Mouse (Mus musculus) forebrain, embryonic 10.5 days (tissue): Measurements from ENCODE around the gene Gm20503. TPM values are rescaled to one million over a fixed set of nuclear protein-coding genes. Genes with fewer than 3 reads are reported as not detected.

ENCODE experiments used
- DNase-seq: peaks from one replicate; pipeline ENCODE4 v3.0.0-alpha.2; 2017; ENCODE audit warnings: low spot score; ENCODE audit errors: extremely low spot score
- H3K27ac ChIP-seq: fragments of 300-500 bp; sonication (generic); 2 replicates; pipeline ENCODE4 v1.5.1; 2016; ENCODE audit warnings: mild to moderate bottlenecking
- H3K27me3 ChIP-seq: fragments of 300-500 bp; sonication (generic); 2 replicates; pipeline ENCODE4 v1.6.1; 2016; ENCODE audit warnings: mild to moderate bottlenecking; ENCODE audit not compliant: poor library complexity, severe bottlenecking
- H3K36me3 ChIP-seq: fragments of 300-500 bp; sonication (generic); replicated peaks from 2 replicates; pipeline ENCODE4 v1.6.1; 2016; ENCODE audit warnings: mild to moderate bottlenecking, moderate library complexity
- H3K4me1 ChIP-seq: fragments of 300-500 bp; sonication (generic); 2 replicates; pipeline ENCODE4 v1.6.1; 2016
- H3K4me3 ChIP-seq: fragments of 300-500 bp; sonication (generic); 2 replicates; pipeline ENCODE4 v1.5.1; 2016; ENCODE audit warnings: mild to moderate bottlenecking, moderate library complexity
- H3K9me3 ChIP-seq: fragments of 300-500 bp; sonication (generic); 2 replicates; pipeline ENCODE4 v1.6.1; 2016; ENCODE audit warnings: mild to moderate bottlenecking, moderate library complexity
- WGBS: fragments of 180-500 bp; shearing (Covaris S2); methylation state at CpG from one replicate; pipeline ENCODE4 v1.1.7; 2016; 5-methylcytosine and 5-hydroxymethylcytosine counted together
- polyA plus RNA-seq: library from polyadenylated mRNA; unstranded; fragments of >200 nt; fragmentation: Nextera tagmentation; extraction: Ambion mirVana; gene quantifications from 2 replicates; pipeline ENCODE4 v1.2.1, GENCODE M21; 2016

The Gm20503 gene
- 6.7 and 7.8 TPM in 2 replicates for polyA plus RNA-seq

DNA sequence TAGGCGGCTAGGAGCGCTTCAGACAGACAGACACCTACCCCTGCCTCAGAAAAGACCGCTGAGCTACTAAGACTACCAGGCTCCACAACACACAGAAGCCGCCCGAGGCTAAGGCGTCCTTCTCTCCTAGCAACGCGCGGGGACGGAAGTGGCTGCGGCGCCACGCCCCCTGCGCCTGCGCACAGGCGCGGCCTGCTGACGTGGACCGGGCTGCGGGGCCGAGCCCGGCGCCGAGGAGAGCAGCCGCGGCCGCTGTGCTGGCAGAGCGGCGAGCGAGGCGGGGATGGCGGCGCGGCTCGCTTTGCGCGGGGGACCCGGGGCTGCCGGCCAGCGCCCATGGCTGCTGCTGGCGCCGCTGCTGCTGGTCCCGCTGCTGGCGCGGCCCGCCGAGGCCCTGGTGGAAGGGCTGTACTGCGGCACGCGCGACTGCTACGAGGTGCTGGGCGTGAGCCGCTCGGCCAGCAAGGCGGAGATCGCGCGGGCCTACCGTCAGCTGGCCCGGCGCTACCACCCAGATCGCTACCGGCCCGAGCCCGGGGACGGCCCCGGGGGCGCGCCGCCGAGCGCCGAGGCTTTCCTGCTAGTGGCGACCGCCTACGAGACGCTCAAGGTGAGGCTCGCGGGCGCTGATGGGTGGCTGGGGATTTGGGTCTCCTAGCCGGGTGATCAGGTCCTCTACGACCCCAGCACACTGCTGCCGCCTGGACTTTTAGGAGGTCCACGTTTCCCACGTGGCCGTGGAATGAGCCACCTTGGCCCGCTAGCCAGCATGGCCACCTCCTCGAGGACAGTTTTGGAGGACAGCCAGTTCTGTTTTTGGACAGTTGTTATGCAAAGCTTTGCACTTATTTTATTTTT is at the start of gene Gm20503:
TSS of gene Gm20503 (plus strand) at position 263 of the 858 bp plus-strand sequence.
- Histone ChIP-seq H3K36me3 (no peaks in the 10 kb centered on the region), H3K27ac (peak within 1 kb of the TSS; percentile 93), H3K27me3 (no peaks in the 10 kb centered on the region), H3K4me1 (peaks cover 44% of the 10 kb centered on the region), H3K4me3 (peak within 1 kb of the TSS; percentile 90), H3K9me3 (no peaks in the 10 kb centered on the region)
- peak; percentile 92 for DNase-seq
- under 1% methylated on average over 87 of the region's 89 CpGs for WGBS

DNA sequence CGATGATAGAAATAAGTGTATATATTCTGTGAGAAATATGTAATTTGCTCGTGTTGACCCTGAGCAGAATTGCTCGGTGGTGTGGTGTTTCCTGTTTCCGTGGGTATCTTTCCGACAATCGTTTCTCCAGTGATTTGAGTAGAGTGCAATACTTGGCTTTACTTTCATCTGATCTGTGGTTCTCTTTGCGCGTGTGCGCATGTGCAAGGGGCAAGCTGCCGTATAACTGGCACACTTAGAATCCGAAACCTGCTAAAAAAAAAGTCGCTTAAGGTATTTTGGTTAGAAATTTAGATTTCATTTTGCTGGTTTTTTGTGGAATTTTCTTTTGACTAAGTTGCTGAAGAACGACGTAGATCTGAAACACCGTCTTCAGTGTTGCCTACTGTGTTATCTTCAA is 41.3 kb upstream of the Gm20503 start:
- no peaks in the 10 kb centered on the region for H3K9me3 ChIP-seq
- H3K4me1 ChIP-seq = no peaks in the 10 kb centered on the region
- no peak overlapping the region for H3K4me3 ChIP-seq
- no peak overlapping the region for H3K27ac ChIP-seq
- H3K27me3 ChIP-seq = no peaks in the 10 kb centered on the region
- 94% methylated on average over 15 of the region's 15 CpGs for WGBS
- H3K36me3 ChIP-seq = peaks cover 11% of the 10 kb centered on the region
- DNase-seq = no peak

DNA sequence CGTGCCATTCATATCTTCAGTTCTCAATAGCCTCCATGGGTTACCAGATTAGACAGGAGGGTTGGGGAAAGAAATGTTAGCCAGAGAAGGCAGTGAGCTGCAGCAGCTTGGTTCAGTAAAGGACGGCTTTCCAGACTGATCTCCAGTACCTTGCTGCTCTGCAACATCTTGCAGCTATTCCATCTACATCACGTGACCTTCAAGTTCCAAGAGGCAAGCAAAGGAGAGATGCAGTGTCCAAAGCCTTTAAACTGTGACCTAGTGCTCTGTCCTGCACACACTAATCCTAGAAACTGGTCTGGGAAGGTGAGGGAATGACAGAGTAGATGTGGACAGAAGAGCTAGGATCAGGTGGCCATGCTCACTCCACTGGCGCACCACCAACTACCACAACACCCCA is 39.7 kb upstream of the Gm20503 start:
- DNase-seq = no peak
- Histone ChIP-seq H3K27me3 (no peaks in the 10 kb centered on the region), H3K9me3 (no peaks in the 10 kb centered on the region), H3K4me3 (no peak overlapping the region), H3K4me1 (no peaks in the 10 kb centered on the region), H3K27ac (no peak overlapping the region), H3K36me3 (no peaks in the 10 kb centered on the region)
- WGBS = 96% methylated on average over 4 of the region's 4 CpGs

DNA sequence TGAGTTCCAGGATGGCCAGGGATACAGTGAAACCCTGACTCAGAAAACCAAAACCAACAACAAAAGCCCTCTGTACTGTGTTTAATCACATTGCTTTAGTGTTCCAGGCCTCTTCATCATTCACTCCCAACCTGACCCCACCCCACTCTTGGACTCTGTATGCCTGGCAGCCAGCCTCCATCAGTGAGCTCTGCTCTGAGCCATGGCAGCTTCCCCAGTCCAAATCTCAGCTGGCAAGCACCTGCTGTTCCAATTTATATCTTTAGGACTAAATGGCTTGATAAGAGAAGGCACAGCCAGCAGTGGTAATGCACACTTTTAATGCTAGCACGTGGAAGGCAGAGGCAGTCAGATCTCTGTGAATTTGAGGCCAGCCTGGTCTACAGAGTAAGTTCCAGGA is 37.9 kb upstream of the Gm20503 start:
- no peaks in the 10 kb centered on the region for H3K36me3 ChIP-seq
- H3K9me3 ChIP-seq = no peaks in the 10 kb centered on the region
- no peak overlapping the region for H3K4me3 ChIP-seq
- H3K27ac ChIP-seq = no peak overlapping the region
- WGBS = 95% methylated on average over 1 of the region's 1 CpGs
- no peaks in the 10 kb centered on the region for H3K27me3 ChIP-seq
- DNase-seq = no peak
- no peaks in the 10 kb centered on the region for H3K4me1 ChIP-seq

DNA sequence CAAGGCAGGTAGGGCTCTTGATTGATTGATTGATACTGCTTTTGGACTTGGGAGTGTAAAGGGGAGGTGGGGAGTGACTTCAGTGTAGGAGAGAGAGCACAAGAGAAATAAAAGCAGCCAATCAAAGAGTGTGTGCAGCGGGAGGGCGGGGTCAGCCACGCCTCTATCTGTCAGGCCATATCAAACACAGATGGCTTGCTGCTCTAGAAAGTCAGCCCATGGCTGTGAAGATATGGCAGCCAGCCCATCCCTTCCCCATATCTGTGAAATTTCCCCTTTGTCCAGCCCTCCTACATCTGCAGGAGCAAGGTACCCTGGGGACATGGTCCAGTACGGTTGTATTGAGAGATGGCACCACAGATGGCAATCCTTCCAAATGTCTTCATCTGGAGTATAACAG is 32.3 kb upstream of the Gm20503 start:
- H3K36me3 ChIP-seq = peaks cover 8% of the 10 kb centered on the region; the same call in 1 of the 2 replicates
- H3K9me3 ChIP-seq = no peaks in the 10 kb centered on the region
- no peaks in the 10 kb centered on the region for H3K27me3 ChIP-seq
- DNase-seq = no peak
- no peaks in the 10 kb centered on the region for H3K4me1 ChIP-seq
- 86% methylated on average over 4 of the region's 4 CpGs for WGBS
- H3K27ac ChIP-seq = no peak overlapping the region
- H3K4me3 ChIP-seq = no peak overlapping the region

DNA sequence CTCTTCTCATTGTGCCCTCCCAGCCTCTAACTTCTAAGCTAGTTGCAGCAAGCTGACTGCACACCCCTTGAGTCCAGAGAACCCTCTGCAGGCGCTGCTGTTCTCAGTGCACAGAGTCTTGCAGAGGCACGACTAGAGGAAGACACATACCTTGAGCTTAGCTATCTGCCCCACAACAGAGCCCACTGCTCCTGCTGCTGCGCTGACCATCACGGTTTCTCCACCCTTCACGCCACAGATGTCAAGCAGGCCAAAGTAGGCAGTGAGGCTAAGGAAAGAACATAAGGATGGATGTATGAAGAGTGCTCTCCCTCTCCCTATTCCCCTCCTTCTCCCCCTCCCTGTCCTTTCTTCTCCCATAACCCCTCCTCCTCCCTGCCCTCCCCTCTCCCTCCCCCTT is 27.3 kb upstream of the Gm20503 start:
- no peak overlapping the region for H3K27ac ChIP-seq
- H3K4me1 ChIP-seq = no peaks in the 10 kb centered on the region
- WGBS = 84% methylated on average over 5 of the region's 5 CpGs
- peaks cover 8% of the 10 kb centered on the region; the same call in 1 of the 2 replicates for H3K36me3 ChIP-seq
- H3K27me3 ChIP-seq = no peaks in the 10 kb centered on the region
- DNase-seq = no peak
- no peak overlapping the region for H3K4me3 ChIP-seq
- H3K9me3 ChIP-seq = no peaks in the 10 kb centered on the region

DNA sequence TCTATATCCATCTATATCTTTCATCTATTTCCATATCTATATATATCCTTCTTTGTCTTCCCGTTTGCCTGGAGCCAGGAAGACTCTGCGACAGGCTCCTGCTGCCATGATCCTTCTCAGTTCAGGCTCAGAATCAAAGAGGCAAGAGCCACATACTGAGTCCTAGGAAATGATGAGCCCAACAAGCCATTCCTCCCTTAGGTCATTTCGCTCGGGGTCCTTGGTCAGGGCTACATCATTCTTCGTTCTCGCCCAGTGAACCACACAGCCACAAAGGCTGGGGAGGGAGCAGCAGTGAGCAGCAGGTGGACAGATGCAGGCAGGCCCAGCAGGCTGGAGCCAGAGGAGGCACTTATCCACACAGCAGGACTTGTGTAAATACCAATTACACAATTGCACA is 21.6 kb upstream of the Gm20503 start:
- no peaks in the 10 kb centered on the region for H3K27me3 ChIP-seq
- H3K9me3 ChIP-seq = no peaks in the 10 kb centered on the region
- peaks cover 4% of the 10 kb centered on the region for H3K4me1 ChIP-seq
- no peak for DNase-seq
- 79% methylated on average over 6 of the region's 6 CpGs for WGBS
- no peaks in the 10 kb centered on the region for H3K36me3 ChIP-seq
- no peak overlapping the region for H3K4me3 ChIP-seq
- H3K27ac ChIP-seq = no peak overlapping the region

DNA sequence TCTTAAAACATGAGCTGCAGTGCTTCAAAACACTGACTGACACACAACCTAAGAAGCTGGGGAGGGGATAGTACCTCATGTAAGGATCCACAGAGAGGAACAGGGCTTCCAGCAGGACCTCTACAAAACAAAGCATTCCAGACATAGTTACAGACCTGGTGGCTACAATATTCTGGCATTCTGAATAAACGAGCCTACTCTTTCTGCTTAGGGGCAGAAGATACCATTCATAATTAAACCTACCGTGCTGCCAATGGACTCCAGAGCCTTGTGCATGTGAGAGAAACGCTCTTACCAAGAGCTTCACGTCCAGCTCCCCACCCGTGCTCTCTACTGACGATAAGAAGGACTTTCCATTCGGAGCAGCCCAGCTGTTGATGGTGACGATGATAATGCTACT is 20.2 kb upstream of the Gm20503 start:
- H3K27me3 ChIP-seq = peaks cover 1% of the 10 kb centered on the region; the same call in 1 of the 2 replicates
- H3K4me1 ChIP-seq = peaks cover 16% of the 10 kb centered on the region
- no peak overlapping the region for H3K4me3 ChIP-seq
- no peaks in the 10 kb centered on the region for H3K9me3 ChIP-seq
- H3K36me3 ChIP-seq = no peaks in the 10 kb centered on the region
- no peak overlapping the region for H3K27ac ChIP-seq
- WGBS = 92% methylated on average over 8 of the region's 8 CpGs
- no peak for DNase-seq

DNA sequence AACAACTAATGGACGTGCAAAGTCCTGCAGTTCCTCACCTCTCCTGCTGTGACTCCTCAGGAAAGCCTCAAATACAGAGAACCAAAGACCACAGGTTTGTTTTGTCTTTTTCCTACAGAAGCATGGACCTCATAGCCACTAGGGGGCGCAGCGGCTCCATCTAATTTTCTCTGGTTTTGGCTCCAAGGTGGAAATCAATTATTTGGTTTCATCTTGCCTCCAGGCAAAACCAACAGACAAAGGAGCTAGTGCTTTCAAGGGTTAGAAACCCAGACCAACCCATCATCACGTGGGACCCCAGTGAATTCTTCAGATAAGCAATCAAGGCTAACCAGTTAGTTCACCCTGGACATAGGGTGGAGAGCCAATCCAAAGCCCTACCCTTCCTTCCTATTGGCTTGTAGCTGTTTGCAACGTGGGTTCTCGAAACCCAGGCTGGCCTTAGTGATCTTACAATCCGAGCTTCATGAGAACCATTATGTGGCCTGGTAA is 17.8 kb upstream of the Gm20503 start:
- peaks cover 4% of the 10 kb centered on the region; the same call in 1 of the 2 replicates for H3K27me3 ChIP-seq
- 22% methylated on average over 7 of the region's 7 CpGs for WGBS
- H3K9me3 ChIP-seq = no peaks in the 10 kb centered on the region
- no peak overlapping the region for H3K27ac ChIP-seq
- H3K4me3 ChIP-seq = no peak overlapping the region
- DNase-seq = peak; percentile 82
- H3K36me3 ChIP-seq = no peaks in the 10 kb centered on the region
- H3K4me1 ChIP-seq = peaks cover 16% of the 10 kb centered on the region

DNA sequence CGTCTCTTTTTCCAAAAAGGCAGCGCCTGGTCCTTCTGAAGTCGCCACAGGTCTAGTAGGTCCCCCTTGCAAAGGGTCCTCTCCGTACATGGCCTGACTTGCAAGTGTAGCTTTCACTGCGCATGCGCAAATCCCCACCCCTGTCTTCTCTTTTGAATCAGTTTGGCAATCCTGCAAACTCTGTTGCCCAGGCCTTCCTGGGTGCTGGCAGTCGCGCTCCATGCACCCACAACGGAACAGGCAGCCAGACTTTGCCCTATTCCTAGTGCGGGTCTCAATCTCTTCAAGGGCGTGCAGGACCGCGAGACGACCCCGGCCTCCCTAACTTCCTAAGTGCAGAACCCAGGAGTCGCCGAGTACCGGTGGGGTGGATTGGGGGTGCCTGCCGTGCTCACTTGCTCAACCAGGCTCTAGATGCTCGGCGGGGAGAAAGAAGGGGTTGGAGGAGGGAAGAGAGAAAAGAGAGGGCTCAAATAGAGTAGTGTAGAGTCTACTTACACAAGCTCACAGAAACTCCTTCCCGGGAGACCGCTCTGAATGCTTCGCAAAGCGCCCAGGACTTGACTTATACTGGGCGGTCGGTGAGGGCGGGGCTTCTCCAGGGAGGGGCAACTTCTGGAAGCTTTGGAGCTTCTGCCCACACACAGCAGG is 16.3 kb upstream of the Gm20503 start, which contains the start of gene Ptgr1:
TSS of gene Ptgr1 (minus strand) at position 580 of the 651 bp plus-strand sequence.
- WGBS = 1% methylated on average over 28 of the region's 28 CpGs
- peaks cover 4% of the 10 kb centered on the region; the same call in 1 of the 2 replicates for H3K27me3 ChIP-seq
- no peaks in the 10 kb centered on the region for H3K36me3 ChIP-seq
- H3K9me3 ChIP-seq = no peaks in the 10 kb centered on the region
- H3K4me3 ChIP-seq = peak within 1 kb of the TSS; percentile 60
- peak; percentile 87 for DNase-seq
- H3K27ac ChIP-seq = peak within 1 kb of the TSS; percentile 75
- H3K4me1 ChIP-seq = peaks cover 16% of the 10 kb centered on the region

DNA sequence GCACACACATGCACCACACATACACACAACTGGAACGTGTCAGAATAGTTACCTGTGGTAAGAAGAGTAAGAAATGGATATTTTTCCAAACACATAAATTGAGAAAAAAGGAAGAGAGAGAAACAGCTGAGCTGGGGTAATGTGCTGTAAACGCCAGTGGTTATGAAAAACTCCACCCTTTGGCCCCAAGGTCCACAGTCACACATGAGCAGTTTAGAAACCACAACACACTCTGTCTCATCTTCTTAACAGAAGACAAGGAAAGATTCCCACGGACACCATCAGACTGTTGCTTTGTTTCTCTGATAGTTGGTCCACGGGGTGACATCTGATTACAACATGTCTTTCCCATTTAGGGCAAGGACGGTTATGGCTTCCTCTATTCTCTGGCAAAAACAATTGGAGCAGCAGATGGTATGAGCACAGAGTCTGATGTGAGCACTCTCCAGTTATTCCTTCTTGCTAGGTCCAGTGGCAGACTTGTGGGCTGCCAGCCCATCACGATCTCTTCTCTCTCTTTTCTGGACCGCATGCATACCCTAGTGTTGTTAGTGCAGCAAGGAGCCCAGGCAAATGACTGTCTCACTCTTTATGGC is 13.6 kb upstream of the Gm20503 start:
- no peaks in the 10 kb centered on the region for H3K36me3 ChIP-seq
- H3K9me3 ChIP-seq = no peaks in the 10 kb centered on the region
- WGBS = 87% methylated on average over 7 of the region's 7 CpGs
- H3K4me3 ChIP-seq = no peak overlapping the region
- H3K27ac ChIP-seq = no peak overlapping the region
- no peak for DNase-seq
- H3K4me1 ChIP-seq = peaks cover 16% of the 10 kb centered on the region
- peaks cover 4% of the 10 kb centered on the region; the same call in 1 of the 2 replicates for H3K27me3 ChIP-seq

DNA sequence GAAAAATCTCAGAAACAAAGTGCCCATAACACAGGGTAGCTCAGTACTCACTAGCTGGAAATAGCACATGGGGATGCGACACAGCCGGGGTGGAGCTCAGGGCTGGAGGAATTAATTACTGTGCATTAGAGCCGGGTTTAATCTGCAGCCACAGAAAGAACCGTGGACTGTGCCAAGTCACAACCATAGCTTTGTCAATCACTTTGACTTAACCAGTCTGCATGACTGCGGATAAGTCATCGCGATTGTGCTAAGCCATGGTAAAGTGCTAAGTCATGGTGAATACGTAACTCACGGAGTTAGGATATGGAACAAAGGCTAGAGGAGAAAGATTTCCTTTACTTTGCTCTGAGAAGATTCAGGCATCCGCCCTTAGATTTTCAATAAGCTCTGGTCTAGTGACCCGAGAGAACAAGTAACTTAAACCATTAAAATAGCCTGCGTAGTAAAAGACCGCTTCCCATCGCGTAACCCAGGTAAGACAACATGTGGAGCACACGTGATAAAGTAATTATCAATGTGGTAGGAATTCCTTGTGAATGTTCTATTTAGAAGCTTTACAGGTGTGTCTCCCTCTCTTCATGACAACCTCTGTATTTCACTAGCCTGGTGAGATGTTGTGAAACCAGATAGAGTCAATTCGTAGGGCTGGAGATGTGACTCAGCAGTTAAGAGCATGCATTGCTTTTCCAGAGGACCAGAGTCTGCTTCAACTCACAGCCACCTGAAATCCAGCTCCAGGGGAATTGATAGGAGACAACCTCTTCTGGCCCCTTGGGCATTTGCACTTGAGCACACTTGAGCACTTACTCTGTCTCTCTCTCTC is 12.2 kb upstream of the Gm20503 start:
- 86% methylated on average over 17 of the region's 17 CpGs for WGBS
- no peak overlapping the region for H3K27ac ChIP-seq

More for the DNA sequence above, 12.2 kb upstream of the Gm20503 start:
- Histone ChIP-seq H3K9me3 (no peaks in the 10 kb centered on the region), H3K4me1 (peaks cover 16% of the 10 kb centered on the region), H3K27me3 (peaks cover 4% of the 10 kb centered on the region; the same call in 1 of the 2 replicates), H3K4me3 (no peak overlapping the region), H3K36me3 (no peaks in the 10 kb centered on the region)
- DNase-seq = no peak
